Mouse (Mus musculus): ENCODE data around the gene Mmp14.

Gene Mmp14

DNA sequence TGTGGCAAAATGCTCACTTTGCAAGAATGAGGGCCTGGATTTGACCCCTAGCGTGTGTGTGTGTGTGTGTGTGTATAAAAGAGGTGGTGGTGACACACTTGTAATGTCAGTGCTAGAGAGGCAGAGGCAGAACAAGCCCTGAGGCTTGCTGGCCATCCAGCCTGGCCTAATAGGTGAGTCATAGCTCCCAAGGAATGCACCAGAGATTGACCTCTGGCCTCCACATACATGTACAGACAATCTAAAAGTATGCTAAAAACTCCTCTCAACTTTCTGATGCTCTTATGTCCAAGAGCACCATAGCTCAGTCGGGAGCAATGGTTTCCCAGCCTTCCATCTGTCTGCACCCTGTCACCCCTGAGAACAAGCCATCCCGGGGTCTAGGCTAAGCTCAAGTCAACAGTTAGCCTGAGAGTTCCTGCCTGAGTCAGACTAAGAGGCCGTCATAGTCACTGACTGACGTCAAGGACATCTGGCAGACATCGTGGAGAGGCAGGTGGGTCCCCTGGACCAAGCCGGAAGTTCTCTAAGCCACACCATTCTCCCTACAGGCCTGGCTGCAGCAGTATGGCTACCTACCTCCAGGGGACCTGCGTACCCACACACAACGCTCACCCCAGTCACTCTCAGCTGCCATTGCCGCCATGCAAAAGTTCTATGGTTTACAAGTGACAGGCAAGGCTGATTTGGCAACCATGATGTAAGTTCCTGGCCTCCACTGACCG, 3.9 kb downstream of the Mmp14 start:
- DNase-seq (ENCODE audit: low spot score), result no peak

DNA sequence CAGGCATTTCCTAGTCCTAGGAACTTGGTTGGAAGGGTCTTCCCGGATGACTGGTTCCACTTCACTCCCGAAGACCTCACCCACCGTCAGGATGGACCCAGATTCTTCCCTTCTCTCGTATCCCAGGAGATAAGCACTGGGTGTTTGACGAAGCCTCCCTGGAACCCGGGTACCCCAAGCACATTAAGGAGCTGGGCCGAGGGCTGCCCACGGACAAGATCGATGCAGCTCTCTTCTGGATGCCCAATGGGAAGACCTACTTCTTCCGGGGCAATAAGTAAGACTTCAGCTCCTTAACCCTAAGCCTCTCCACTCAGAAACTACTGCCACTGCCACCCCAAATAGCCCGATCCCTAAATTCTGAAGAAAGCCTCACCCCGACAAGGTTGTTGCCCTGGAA, 7.7 kb downstream of the Mmp14 start:
- no peak for DNase-seq (ENCODE audit: low spot score)

- DNase-seq (ENCODE audit: low spot score), result no peak
Measured at GRCm38 (mm10) chr14:54439610-54440009, 8.2 kb downstream of the Mmp14 start.

- DNase-seq (ENCODE audit: low spot score), result no peak
Measured at GRCm38 (mm10) chr14:54440538-54440937, 9.1 kb downstream of the Mmp14 start.

DNA sequence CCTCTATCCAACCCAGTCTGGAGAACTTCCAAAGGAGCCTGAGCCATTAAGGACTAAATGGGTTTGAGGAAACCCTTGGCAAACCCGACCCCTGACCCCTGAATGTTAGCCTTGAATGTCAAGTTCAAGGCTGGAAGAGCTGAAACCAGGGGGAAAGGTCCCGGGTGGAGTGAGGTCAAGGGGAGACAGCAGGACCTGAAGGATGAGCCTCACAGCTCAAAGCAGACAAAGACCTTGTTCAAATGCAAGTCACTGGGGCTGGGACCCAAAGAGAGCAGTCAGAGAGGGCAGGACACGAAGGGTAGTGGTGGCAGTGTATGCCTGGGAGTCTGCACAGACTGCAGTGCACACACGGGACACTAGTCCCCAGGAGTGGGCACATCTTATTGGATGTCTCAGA, 10.0 kb downstream of the Mmp14 start:
- no peak for DNase-seq (ENCODE audit: low spot score)

DNA sequence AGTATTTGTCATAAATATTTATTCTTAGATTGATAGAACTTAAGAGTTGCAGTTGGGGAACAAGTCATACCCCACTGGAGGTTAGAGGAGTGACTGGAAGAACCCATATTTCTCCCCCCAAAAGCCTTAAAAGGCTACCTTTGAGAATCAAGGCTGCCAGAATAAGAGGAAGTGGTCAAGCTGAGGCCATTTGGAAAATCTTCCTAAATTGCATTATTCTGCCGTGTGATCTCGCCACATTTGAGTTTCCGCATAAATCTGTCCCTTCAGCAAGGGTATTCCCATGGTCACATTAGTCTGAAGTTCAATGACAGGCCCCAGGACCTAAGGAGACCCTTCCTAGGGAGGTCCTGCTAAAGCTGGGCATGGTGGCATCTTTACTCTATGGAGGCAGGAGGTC, 11.1 kb downstream of the Mmp14 start:
- DNase-seq (ENCODE audit: low spot score), result no peak

DNA sequence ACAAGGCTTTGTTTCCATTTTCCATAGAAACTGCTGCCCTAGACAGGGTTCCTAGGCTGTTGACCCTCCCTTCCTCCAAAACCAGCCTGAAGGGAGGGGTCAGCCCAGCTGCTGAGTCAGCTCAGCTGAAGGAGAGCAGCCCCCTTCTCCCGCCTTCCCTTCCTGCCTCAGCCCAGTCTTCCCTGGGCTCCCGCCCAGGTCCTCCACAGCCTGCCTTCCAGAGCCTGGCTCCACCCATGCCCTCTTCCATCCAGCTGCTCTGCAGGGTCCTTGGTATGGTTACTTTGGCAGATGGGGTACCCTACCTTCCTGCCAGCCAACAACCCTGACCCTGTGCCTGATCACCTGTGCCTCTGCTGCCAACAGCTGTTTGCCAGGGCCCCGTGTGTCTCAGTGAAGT, 11.8 kb downstream of the Mmp14 start:
- DNase-seq (ENCODE audit: low spot score), result peak; percentile 65

DNA sequence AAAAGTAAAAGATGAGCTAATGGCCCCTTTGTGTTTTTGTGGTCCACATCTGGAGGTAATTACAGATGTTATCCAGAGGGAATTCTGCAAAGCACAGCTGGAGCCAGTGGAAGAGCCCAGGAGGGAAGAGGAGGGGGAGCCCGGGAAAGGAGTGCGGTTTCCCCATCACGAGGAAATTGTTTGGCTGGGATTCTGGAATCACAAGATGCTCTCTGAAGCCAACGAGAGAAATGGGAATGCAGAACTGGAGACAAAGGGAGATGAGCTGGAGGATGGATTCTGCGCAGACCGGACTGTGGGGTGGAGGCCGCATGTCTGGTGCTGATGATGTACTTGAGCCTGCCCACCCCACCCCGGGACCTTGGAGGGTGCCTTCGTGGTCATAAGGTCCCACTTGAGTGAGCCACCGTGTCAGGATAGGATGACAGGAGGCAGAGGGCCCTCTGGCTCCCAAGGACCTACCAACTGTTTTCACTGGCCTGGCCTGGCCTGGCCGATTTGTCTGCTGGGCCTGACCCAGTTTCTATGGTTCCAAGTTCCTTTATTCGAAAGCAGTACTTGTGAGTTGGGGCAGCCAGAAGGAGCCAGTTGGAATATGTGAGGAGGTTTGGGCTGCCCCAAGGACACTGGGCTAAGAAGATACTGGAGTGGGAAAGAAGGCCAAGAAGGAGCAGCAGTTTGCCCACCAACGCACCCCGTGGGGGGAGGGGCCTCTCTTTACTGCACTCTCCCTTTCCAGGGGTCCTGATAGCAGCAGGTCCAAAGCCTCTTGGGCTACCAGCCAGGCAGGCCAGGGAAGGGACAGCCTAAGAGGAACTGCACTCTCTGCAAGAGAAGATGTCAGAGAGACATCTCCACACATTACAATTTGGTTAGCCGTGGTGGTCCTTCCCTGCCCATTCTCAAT, 12.6 kb downstream of the Mmp14 start:
- DNase-seq (ENCODE audit: low spot score), result no peak

GRCm38 (mm10) chr14:54445476-54445875, 14.1 kb downstream of the Mmp14 start:
- no peak for DNase-seq (ENCODE audit: low spot score)

DNA sequence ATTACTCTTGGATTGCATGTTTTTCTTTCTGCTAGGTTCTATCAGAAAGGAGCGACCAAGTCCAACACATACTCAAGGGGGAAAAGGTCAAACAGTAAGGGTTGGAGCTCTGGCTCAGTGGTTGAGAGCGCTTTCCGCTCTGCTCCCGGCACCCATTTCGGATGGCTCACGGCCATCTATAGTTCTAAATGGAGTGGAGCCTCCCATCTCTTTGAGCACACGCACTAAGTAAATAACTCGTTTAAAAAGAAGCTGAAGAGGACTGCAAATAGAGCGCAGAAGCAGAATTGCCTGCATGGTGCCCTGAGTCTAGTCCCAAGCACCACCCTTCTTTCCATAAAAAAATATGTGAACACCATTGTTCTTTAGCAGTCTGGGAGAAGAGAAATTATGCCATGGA, 22.2 kb downstream of the Mmp14 start:
- no peak for DNase-seq (ENCODE audit: low spot score)

- DNase-seq (ENCODE audit: low spot score), result no peak
Measured at GRCm38 (mm10) chr14:54454669-54455528, 23.5 kb downstream of the Mmp14 start.

- no peak for DNase-seq (ENCODE audit: low spot score)
Measured at GRCm38 (mm10) chr14:54457907-54458569, 26.6 kb downstream of the Mmp14 start.

- DNase-seq (ENCODE audit: low spot score), result no peak
Measured at GRCm38 (mm10) chr14:54462146-54462545, 30.7 kb downstream of the Mmp14 start.

DNA sequence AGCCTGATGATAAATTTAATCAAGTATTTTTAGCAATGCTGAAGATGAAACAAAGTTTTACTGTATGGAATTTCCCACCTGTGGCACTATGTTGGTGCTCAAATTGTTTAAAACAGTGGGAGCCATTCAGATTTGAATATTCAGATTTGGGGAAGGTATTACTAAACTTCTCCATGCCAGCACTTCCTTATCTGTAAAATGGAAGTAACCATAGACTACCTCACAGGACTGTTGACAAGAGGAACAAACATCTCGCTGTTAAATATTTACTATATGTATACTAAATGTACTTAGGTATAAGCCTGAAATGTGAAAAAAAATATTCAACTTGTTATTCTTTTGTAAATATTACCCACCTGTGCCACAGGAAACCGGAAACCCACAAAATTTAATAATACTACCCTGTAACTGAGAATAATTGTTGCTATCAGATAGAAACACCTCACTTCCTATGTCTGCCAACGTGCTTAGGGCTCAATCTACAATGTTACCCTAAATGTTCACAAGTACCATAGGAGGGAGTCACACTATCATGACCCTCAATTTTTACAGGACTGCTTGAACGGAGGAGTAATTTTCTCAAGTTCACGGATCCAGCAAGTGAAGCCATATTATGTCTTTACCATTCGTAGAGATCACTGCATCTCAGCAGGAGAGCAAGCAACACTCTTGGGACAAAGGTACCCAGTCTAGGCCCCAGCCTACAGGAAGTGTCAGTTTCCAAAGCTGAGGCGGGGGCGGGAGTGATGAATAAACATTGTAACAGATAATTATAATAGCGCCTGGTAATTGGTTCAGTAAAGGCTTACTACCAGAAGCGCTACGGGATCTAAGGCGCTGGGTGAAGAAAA, 31.9 kb downstream of the Mmp14 start:
- DNase-seq (ENCODE audit: low spot score), result peak; percentile 16

DNA sequence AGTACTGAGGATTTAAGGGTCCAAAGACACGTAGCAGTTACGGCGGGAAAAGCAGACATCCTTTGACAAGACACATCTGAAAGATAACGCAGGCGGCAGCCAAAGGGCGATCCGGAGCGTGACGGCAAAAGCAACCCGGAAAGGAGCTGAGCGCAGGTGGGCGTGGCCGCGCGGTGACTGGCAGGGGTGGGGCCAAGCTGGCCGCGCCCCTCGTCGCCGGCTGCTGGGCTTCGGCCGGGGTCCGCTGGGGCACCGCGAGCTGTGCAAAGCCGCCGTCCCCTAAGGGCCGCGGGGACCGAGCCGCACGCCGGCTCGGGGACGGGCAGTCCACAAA, 32.5 kb downstream of the Mmp14 start, which contains the start of gene Lrp10:
Lrp10 (plus strand) TSS at position 179 of the 334 bp plus-strand sequence.
- peak; percentile 96 for DNase-seq (ENCODE audit: low spot score)

DNA sequence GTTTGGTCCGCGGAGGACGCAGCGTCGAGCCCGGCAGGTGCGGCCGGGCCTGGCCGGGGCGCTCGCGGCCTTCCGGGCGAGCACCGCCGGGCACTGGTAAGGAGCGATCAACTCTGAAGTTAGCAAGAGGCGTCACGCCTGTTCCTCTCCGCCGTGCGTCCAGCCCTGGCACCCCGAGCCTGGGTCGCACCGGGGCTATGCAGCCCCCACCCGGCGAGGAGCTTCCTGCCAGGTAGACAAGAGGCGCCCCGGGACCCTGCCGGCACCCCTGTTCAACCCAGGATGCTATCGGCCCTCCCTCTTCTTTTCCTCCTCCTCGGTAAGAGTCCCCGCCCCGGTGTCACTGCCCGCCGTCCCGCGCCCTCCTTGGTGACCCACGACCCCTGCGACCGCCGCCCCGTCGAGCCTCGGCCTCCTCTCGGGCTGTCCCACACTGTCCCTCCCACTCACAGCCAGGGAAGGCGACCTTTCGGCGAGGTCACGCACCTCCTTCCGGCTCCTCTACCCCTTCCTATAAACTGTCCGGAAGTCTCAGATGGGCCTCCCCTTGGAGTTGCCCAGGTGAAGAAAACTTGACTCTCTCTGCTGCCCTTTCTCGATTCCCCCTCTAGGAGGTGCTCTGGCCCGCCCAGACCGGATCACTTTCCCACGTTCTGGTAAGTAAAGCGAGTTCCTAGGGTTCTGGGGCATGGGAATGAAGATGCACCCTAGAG, 33.0 kb downstream of the Mmp14 start:
- peak; percentile 83 for DNase-seq (ENCODE audit: low spot score)

DNA sequence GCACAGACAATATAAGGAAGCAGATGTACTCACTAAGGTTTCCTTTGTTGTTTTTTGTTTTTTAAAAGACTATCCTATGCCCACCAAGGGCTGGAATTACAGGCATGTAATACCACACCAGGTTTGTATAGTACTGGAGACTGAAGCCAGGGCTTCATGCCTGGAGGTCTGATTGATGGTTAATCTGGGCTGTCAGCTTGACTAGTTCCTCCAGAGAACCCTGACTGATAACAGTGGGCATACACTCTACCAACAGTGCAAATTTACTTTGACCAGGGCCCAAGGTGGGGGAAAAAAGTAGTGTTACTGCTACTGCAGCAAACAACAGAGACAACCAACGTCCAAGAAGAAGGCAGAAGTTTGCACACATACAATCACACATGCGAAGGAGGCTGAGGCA, 40.1 kb downstream of the Mmp14 start:
- no peak for DNase-seq (ENCODE audit: low spot score)

GRCm38 (mm10) chr14:54472671-54473070, 41.3 kb downstream of the Mmp14 start:
- no peak for DNase-seq (ENCODE audit: low spot score)

GRCm38 (mm10) chr14:54474744-54475143, 43.3 kb downstream of the Mmp14 start:
- DNase-seq (ENCODE audit: low spot score), result no peak

Data from embryo, embryonic 10 days (tissue).